Mouse (Mus musculus) neutrophil, adult 65 days (primary cell): Measurements from ENCODE around the gene Kcna1. TPM values are rescaled to one million over a fixed set of nuclear protein-coding genes. Genes with fewer than 3 reads are reported as not detected.

ENCODE experiments used
- total RNA-seq: library from RNA; stranded (reverse); gene quantifications from 2 replicates; pipeline ENCODE4 v1.2.4, GENCODE M21; 2023

Kcna1 gene
- not detected in 2 replicates for total RNA-seq

GRCm38 (mm10) chr6:126646381-126646780 is at the start of gene Kcna1:
Gene Kcna1 (minus strand): TSS chr6:126646384.

Other genes starting within 250 kb of the Kcna1 start
- not detected in 2 replicates for gene Kcna5, start 111.0 kb downstream of the Kcna1 start, total RNA-seq
- gene Kcna6, start 94.3 kb upstream of the Kcna1 start, total RNA-seq: not detected in 2 replicates
- gene Ndufa9, start 202.8 kb upstream of the Kcna1 start, total RNA-seq: 31.5 and 39.6 TPM in 2 replicates
- not detected in 2 replicates for gene Akap3, start 206.7 kb upstream of the Kcna1 start, total RNA-seq